Mouse (Mus musculus) hindbrain, embryonic 11.5 days (tissue): ENCODE measurements around the gene Phc2. TPM values are rescaled to one million over a fixed set of nuclear protein-coding genes. Genes with fewer than 3 reads are reported as not detected.

Experiments
- ATAC-seq: fragments of 200-750 bp; cut with Nextera tagmentation; 2 replicates; pipeline ENCODE4 v1.8.0; 2017; ENCODE audit warnings: mild to moderate bottlenecking, moderate TSS enrichment, moderate library complexity; ENCODE audit not compliant: low FRiP score
- DNase-seq: peaks from one replicate; pipeline ENCODE4 v3.0.0-alpha.2; 2015; ENCODE audit warnings: low spot score
- H3K27ac ChIP-seq: fragments of 300-500 bp; sonication (generic); 2 replicates; pipeline ENCODE4 v1.5.1; 2014; ENCODE audit warnings: mild to moderate bottlenecking, low read depth, low read length
- H3K27me3 ChIP-seq: fragments of 300-500 bp; sonication (generic); 2 replicates; pipeline ENCODE4 v1.6.1; 2014; ENCODE audit warnings: mild to moderate bottlenecking, low read length, moderate library complexity, mixed read lengths; ENCODE audit not compliant: control insufficient read depth, insufficient read depth
- H3K36me3 ChIP-seq: fragments of 300-500 bp; sonication (generic); 2 replicates; pipeline ENCODE4 v1.6.1; 2014; ENCODE audit warnings: mild to moderate bottlenecking, low read length, moderate library complexity, mixed read lengths; ENCODE audit not compliant: control insufficient read depth, insufficient read depth
- H3K4me1 ChIP-seq: fragments of 300-500 bp; sonication (generic); replicated peaks from 2 replicates; pipeline ENCODE4 v1.6.1; 2014; ENCODE audit warnings: low read length, mixed read lengths; ENCODE audit not compliant: control insufficient read depth, insufficient read depth
- H3K4me2 ChIP-seq: fragments of 300-500 bp; sonication (generic); replicated peaks from 2 replicates; pipeline ENCODE4 v1.6.1; 2014; ENCODE audit warnings: mild to moderate bottlenecking, low read depth, low read length
- H3K4me3 ChIP-seq: fragments of 300-500 bp; sonication (generic); 2 replicates; pipeline ENCODE4 v1.5.1; 2014; ENCODE audit warnings: low read depth, low read length
- H3K9ac ChIP-seq: fragments of 300-500 bp; sonication (generic); 2 replicates; pipeline ENCODE4 v1.6.1; 2014; ENCODE audit warnings: low read depth, low read length
- H3K9me3 ChIP-seq: fragments of 300-500 bp; sonication (generic); 2 replicates; pipeline ENCODE4 v1.6.1; 2016; ENCODE audit warnings: low read length; ENCODE audit not compliant: control insufficient read depth
- WGBS: fragments of 180-500 bp; shearing (Covaris S2); extraction: QIAGEN DNeasy Blood & Tissue Kit; methylation state at CpG from one replicate; pipeline ENCODE4 v1.1.7; 2014; 5-methylcytosine and 5-hydroxymethylcytosine counted together
- polyA plus RNA-seq: library from polyadenylated mRNA; unstranded; fragments of >200 nt; fragmentation: Nextera tagmentation; extraction: Ambion mirVana; gene quantifications from 2 replicates; pipeline ENCODE4 v1.2.1, GENCODE M21; 2014

Phc2 gene
- polyA plus RNA-seq, 1 experiment from 2014 or later, result 46.8 TPM

GRCm38 (mm10) chr4:128692149-128692925 lies 37.8 kb downstream of the Phc2 start:
- Histone ChIP-seq H3K4me1 (peaks cover 4% of the 10 kb centered on the region; the same call in 1 of the 2 replicates), H3K9me3 (no peaks in the 10 kb centered on the region), H3K4me2 (no peak overlapping the region), H3K27me3 (no peaks in the 10 kb centered on the region), H3K27ac (no peak overlapping the region), H3K36me3 (no peaks in the 10 kb centered on the region), H3K4me3 (no peak overlapping the region), H3K9ac (no peak overlapping the region; the same call in 1 of the 2 replicates)
- 65% methylated on average over 14 of the region's 15 CpGs for WGBS
- ATAC-seq, result no peak
- DNase-seq, result no peak

DNA sequence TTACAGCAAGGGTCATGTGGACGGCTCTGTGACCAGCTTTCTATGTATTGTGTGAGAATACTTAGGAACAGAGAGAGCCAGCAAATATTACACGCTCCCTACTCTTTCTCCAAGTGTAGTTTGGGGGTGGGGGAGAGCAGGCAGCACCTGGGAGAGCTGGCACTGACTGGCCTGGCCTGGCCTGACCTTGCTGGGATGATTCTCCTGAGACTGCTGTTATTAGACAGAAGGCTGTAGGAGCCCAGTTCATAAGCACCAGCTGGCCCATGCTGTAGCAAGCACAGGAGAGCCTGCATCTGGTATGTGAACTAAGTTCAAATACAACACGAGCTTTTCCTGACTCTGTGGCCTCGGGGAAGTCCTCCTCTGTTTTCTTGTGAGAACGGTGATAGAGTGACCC lies 38.7 kb downstream of the Phc2 start:
- H3K27me3 ChIP-seq, result no peaks in the 10 kb centered on the region
- no peak overlapping the region for H3K9ac ChIP-seq
- no peak overlapping the region for H3K4me2 ChIP-seq
- WGBS, result 52% methylated on average over 5 of the region's 5 CpGs
- H3K9me3 ChIP-seq, result no peaks in the 10 kb centered on the region
- peaks cover 6% of the 10 kb centered on the region; the same call in 1 of the 2 replicates for H3K4me1 ChIP-seq
- no peak overlapping the region for H3K4me3 ChIP-seq
- ATAC-seq (no peak), DNase-seq (no peak)
- H3K36me3 ChIP-seq, result no peaks in the 10 kb centered on the region
- 0 out of 2 replicates have a peak overlapping the region, but pooled peaks have one; percentile 31 for H3K27ac ChIP-seq

GRCm38 (mm10) chr4:128694315-128694714 lies 39.8 kb downstream of the Phc2 start:
- ATAC-seq, result no peak
- no peaks in the 10 kb centered on the region for H3K27me3 ChIP-seq

GRCm38 (mm10) chr4:128695149-128695548 lies 40.6 kb downstream of the Phc2 start:
- Histone ChIP-seq H3K27me3 (no peaks in the 10 kb centered on the region), H3K9ac (no peak overlapping the region), H3K9me3 (no peaks in the 10 kb centered on the region), H3K27ac (no peak overlapping the region), H3K4me1 (peaks cover 6% of the 10 kb centered on the region; the same call in 1 of the 2 replicates), H3K36me3 (no peaks in the 10 kb centered on the region), H3K4me3 (no peak overlapping the region), H3K4me2 (no peak overlapping the region)
- ATAC-seq (no peak), DNase-seq (no peak)
- 91% methylated on average over 7 of the region's 7 CpGs for WGBS

More at GRCm38 (mm10) chr4:128694315-128694714, 39.8 kb downstream of the Phc2 start:
- no peak overlapping the region for H3K4me3 ChIP-seq
- no peaks in the 10 kb centered on the region for H3K9me3 ChIP-seq
- H3K4me2 ChIP-seq, result no peak overlapping the region
- no peak overlapping the region for H3K9ac ChIP-seq
- H3K4me1 ChIP-seq, result peaks cover 6% of the 10 kb centered on the region; the same call in 1 of the 2 replicates
- DNase-seq, result no peak
- no peaks in the 10 kb centered on the region for H3K36me3 ChIP-seq
- no peak overlapping the region for H3K27ac ChIP-seq

DNA sequence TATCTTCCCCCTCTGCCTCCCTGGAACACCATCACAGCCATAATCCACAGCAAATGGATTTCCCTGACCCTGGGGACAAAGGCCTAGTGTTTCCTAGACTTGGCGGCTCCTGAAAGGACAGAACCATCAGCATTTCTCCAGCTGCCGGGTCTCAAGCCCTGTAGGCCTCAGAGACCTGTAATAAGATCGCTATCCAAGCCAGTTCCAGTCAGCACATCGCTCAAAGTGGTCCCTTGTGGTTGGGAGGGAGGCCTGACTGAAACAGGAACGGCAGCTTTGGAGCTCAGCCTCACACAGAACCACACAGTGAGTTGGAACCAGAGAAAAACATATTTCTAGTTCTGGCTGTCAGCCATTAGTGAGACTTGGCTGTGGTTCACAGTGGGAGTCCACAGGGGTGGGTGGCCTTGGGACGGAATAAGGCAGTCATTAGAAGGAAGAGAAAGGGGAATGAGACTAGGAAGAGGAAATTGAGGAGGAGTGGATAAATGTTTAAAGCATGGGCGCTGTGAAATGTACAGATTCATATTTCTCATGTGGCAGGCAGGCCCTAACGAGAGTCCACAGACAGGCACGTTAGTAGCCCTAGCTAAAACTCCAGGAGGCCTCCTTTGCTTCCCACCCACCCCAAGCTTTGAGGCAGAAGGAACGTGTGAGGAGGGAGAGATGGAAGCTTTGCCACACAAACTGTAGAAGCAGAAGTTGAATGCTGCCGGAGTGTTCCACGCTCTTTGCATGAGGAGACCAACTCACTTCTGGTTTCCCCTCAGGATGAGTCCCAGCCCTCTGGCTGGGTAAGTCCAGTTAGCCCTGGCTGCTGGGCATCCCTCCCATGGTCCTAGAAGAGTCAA lies 43.7 kb downstream of the Phc2 start:
- no peak overlapping the region for H3K4me2 ChIP-seq
- H3K4me1 ChIP-seq, result peaks cover 3% of the 10 kb centered on the region; the same call in 1 of the 2 replicates
- DNase-seq (no peak), ATAC-seq (no peak; the same call in 1 of the 2 replicates)
- H3K9ac ChIP-seq, result no peak overlapping the region
- peak overlapping the region; percentile 47 for H3K27ac ChIP-seq
- H3K4me3 ChIP-seq, result no peak overlapping the region
- no peaks in the 10 kb centered on the region for H3K9me3 ChIP-seq
- H3K36me3 ChIP-seq, result no peaks in the 10 kb centered on the region
- WGBS, result 55% methylated on average over 12 of the region's 12 CpGs
- H3K27me3 ChIP-seq, result no peaks in the 10 kb centered on the region

DNA sequence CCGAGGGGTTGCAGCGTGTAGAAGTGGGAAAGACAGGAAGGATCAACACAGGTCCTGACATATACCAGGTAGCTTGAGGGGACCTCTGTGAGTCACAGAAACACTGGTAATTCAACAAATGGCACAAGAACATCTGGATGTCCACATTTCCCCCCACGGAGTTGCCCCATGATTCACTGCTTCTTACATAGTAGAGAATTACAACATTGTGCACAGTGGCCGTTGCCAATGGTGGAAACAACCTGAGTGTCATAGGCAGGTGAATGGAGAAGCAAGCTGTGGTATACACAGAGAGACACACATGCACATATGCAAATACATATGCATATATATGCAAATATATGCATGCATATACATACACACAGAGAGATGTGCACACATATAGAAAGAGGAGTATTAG lies 45.4 kb downstream of the Phc2 start:
- H3K27ac ChIP-seq, result no peak overlapping the region

GRCm38 (mm10) chr4:128700543-128700942 lies 46.0 kb downstream of the Phc2 start:
- H3K4me1 ChIP-seq, result peaks cover 2% of the 10 kb centered on the region; the same call in 1 of the 2 replicates
- H3K27me3 ChIP-seq, result no peaks in the 10 kb centered on the region
- no peak overlapping the region for H3K9ac ChIP-seq
- no peak overlapping the region for H3K27ac ChIP-seq
- DNase-seq (no peak), ATAC-seq (no peak)
- no peak overlapping the region for H3K4me3 ChIP-seq
- no peaks in the 10 kb centered on the region for H3K9me3 ChIP-seq
- WGBS, result 49% methylated on average over 2 of the region's 2 CpGs
- H3K36me3 ChIP-seq, result no peaks in the 10 kb centered on the region
- H3K4me2 ChIP-seq, result no peak overlapping the region

More for the DNA sequence above, 45.4 kb downstream of the Phc2 start:
- Histone ChIP-seq H3K9me3 (no peaks in the 10 kb centered on the region), H3K4me3 (no peak overlapping the region), H3K36me3 (no peaks in the 10 kb centered on the region), H3K4me1 (peaks cover 2% of the 10 kb centered on the region; the same call in 1 of the 2 replicates), H3K27me3 (no peaks in the 10 kb centered on the region), H3K9ac (no peak overlapping the region), H3K4me2 (no peak overlapping the region)
- ATAC-seq (no peak), DNase-seq (no peak)
- 96% methylated on average over 4 of the region's 4 CpGs for WGBS

DNA sequence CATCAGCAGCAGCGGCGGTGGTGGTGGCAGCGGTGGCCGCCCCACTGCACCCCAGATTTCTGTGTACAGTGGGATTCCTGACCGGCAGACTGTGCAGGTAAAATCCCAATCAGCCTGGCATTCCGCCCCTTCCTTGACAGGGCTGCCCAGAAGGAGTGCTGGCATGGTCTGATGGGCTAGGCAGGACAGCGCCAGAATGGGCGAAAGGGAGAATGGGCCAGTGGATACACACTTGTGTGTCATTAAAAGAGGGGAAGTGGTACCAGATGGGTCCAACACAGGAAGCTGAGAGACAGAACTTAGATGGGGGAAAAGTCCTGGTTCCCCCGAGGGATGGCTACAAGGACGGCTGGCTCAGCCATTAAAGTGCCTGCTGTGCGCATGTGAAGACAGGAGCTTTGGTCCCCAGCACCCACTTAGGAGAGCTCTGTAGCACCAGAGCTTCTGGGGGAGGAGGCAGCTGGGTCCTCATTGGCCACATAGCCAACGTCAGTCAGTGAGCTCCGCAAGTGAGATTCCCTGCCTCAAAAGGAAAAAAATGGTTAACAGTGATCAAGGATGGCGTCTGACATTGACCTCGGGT lies 50.7 kb downstream of the Phc2 start:
- DNase-seq (no peak), ATAC-seq (no peak)
- Histone ChIP-seq H3K9me3 (no peaks in the 10 kb centered on the region), H3K4me3 (no peak overlapping the region), H3K27me3 (no peaks in the 10 kb centered on the region; the same call in 1 of the 2 replicates), H3K9ac (no peak overlapping the region), H3K4me1 (no peaks in the 10 kb centered on the region), H3K27ac (no peak overlapping the region), H3K4me2 (no peak overlapping the region), H3K36me3 (no peaks in the 10 kb centered on the region)
- WGBS, result 89% methylated on average over 15 of the region's 15 CpGs
